Mouse (Mus musculus): ENCODE measurements around the gene Dennd5b.

DNA sequence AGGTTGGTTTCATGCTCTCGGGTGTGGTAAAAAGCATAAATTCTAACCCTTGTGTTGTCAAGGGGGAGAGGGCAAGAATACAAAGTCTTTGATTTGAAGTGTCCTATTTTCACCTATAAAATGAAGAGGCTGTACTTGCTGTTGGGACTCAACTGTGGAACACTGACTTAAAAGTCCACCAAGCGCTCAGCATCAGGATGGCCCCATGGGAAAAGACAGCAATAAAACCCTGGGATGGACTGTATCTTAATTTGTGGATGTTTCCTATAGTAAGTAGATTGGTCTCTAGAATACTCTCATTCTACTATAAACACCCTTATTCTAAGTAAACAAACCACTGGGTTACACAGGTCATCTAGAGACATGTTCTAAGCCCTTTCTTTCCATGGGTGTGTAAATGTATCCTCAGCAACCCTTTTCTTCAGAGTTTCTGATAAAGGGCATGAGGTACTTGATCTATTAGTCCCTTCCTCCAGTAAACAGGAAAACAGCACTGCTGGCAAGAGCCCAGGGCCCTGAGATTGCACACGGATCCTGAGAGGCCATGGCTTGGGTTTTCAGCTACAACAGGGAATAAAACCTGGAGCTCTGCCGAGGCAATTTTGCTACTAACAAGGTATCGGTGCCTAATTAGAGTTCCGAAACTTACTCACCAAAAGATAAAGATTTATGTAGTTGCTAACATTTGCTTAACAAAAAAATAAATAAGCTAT, 109.7 kb downstream of the Dennd5b start:
- no peak for TF ChIP-seq POLR2A (IDR thresholded peaks at IDR 0.05; ENCODE audit: insufficient read depth, low read depth, low read length)
- no peak for TF ChIP-seq EP300 (IDR thresholded peaks at IDR 0.05; ENCODE audit: insufficient read depth, low read depth, low read length)
- no peak for TF ChIP-seq CTCF (IDR thresholded peaks at IDR 0.05)
